Mouse (Mus musculus) urinary bladder, adult 18-20 months (tissue): ENCODE measurements at regions not wholly inside any gene's neighbourhood (a gene's known extent, or its start where the extent isn't known, plus 50 kb on each side); places are given as distances from the start of the nearest gene placed in this dataset.

ENCODE experiments used
- DNase-seq, 2 experiments: peaks; one replicate each; pipeline ENCODE4 v3.0.0; 2022; ENCODE audit warnings: low spot score in 2 of 2, mixed read lengths in 2 of 2

GRCm38 (mm10) chr5:111829891-111830290 lies 96.2 kb downstream of the Gm26897 start:
- DNase-seq, result no peak

- DNase-seq, result no peak
Observed at GRCm38 (mm10) chr5:111835737-111836667, 102.3 kb downstream of the Gm26897 start.

DNA sequence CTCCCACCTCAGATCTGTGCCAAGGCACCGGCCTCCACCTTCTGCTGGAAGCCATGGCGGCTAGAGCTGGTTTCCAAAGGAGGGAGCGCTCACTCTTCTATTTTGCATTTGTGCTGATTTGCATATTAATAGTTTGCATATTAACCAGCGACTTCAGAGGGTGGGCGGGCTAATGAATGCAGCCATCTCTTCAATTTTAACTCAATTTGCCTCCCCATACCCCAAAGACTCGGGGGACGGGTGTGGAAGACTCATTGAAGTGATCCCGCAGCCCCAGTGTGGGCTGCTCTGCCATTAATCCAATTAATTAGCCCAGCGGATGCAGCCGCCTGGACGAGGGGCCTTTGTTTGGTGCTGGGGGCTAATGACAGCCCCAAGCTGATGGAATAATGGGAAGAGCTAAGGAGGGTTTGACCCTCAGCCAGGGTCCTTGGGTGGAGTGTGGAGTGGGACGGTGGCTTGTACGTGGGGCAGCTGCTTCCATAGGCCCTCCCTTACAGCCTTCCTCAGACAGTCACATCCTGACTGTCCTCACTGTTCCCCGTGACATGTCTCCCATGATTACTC lies 103.0 kb downstream of the Gm26897 start:
- no peak for DNase-seq

DNA sequence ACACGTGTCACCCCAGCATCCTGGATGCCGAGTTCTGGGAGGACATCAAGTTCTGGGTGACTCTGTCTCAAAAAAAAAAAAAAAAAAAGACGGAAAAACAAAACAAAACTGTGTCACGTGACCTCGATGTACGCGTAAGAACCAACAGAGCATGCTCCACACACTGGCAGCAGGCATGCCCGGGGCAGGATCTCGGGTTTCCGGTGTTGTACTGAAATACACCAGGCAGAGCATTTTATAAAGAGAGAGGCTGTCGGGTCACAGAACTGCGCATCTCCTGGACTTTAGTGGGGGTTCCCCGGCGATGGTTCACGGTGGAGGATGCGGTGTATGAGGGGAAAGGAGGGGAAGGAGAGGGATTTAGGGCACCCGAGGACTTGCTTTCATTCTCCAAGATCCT lies 108.7 kb downstream of the Gm26897 start:
- DNase-seq, result no peak

DNA sequence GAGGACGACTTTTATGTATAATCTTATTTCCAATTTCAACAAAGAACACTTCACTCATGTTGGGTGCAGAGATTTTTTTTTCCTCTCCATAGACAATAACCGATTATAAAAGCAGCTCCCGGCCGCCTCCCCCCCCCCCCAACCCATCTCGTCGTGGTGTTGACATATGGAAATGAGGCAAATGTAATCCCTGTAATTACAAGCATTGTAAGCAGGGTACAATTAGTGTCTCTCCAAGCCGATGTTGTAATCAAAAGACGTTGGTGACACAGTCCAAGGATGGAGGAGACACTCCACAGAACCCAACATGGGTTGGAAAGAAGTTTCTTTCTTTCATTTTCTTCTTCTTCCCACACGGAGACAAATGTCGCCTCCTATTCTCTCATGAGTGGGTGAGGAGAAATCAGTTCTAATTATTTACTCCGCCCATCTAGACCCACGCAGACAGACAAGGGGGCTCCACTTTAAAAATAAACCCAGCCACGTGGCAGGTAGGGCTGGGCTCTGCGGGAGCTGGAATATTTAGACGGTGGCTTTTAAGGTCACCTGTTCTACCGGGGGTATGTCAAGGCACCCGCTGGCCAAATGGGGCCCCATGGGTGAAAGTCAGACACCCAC lies 110.0 kb downstream of the Gm26897 start:
- no peak for DNase-seq

DNA sequence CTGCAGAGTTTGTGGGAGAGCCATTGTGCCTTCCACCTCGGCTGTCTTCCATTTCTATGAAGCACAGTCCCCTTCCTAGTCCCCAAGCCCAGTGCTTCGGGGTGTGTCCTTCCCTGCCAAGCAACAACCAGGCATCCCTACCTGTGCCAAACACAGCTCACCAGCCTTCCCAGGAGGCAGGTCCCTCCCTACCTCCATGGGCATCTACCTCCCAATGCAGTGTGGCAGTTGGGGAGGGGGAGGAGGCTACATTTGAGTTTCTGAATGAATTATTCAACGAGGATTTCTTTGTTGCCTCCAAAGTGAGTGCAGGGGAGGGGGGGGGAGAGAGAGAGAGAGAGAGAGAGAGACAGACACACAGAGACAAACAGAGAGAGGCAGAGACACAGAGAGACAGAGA lies 110.8 kb downstream of the Gm26897 start:
- DNase-seq, result no peak

GRCm38 (mm10) chr5:111848917-111849316 lies 115.2 kb downstream of the Gm26897 start:
- DNase-seq, result no peak

GRCm38 (mm10) chr5:111852682-111853081 lies 119.0 kb downstream of the Gm26897 start:
- DNase-seq, result no peak

DNA sequence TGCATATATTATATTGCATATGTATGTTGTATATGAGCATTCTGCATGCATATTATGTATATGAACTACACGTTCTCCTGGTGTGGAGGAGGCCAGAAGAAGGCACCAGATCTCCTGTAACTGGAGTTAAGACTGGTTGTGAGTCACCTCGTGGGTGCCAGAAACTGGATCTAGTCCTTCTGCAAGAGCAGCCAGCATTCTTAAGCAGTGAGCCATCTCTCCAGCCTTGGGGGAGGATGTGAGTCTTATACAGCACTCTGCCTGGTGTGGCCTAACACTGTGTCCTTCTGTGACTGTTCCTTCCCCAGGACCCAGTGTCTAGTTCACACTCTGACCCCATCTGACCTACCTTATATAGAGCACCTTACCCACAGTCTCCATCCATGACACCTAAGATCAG lies 121.6 kb downstream of the Gm26897 start:
- DNase-seq, result no peak

DNA sequence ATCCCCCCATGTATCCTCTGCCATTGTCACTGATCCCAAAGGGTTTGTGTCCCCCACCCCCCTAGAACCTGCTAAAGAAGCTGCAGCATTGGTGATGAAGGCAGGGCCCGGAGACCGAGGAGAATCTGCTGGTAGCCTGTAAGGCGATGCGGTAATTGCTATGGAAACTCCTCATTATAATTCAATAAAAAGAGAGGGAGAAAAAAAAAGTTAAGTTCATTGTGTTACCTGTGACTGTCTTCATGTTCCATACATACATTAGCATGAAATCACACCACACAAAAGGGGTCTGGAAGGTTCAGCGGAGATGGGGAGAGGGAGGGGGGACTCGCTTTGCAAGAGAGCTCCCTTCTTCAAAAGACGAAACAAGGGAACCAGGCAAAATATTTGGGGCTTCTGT lies 123.5 kb downstream of the Gm26897 start:
- no peak for DNase-seq

GRCm38 (mm10) chr5:111860436-111860835 lies 126.7 kb downstream of the Gm26897 start:
- DNase-seq, result no peak

DNA sequence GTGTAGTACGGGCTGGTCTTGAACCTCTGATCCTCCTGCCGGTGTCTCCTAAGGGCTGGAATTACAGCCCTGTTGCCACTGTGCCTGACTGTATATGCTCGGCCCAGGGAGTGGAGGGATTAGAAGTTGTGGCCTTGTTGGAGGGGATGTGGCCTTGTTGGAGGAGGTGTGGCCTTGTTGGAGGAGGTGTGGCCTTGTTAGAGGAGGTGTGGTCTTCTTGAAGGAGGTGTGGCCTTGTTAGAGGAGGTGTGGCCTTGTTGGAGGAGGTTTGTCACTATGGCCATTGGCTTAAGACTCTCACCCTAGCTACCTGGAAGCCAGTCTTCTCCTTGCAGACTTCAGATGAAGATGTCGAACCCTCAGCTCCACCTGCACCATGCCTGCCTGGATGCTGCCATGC lies 128.6 kb downstream of the Gm26897 start:
- DNase-seq, result no peak

DNA sequence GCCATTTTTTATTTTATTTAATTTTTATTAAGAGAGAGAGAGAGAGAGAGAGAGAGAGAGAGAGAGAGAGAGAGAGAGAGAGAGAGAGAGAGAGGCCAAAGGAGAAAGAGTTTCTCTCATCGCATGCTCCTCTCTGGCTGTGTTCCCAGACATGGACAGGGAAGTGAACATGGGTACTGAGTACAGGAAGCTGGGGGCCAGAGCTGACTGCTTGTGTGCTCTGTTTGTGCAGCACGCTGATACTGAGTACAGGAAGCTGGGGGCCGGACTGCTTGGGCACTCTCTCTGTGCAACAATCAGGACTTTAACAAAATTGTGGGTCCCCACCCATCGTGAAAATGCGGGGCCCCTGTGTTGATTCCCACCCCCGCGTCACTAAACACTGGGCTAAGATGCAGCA lies 130.2 kb downstream of the Gm26897 start:
- no peak for DNase-seq

GRCm38 (mm10) chr5:111864606-111865005 lies 130.9 kb downstream of the Gm26897 start:
- no peak for DNase-seq

DNA sequence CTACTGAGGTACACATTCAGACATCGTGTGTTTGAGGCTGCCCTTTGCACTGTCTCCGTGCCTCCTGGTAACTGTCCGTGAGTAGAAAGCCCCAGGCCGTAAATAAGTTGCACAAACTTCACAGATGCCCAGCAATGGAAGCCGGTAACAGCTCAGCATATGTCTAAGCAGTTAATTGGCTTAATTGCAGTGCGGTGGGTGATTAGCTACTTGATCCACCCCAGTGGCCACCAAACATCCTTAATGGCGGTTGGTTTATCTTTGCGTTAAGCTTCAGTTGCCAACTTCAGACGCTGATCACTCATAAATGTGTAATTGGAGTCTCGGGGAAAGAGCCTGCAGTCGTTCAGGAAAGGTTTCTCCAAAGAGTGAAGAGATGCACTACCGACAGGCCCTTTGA lies 135.3 kb downstream of the Gm26897 start:
- DNase-seq, result no peak

DNA sequence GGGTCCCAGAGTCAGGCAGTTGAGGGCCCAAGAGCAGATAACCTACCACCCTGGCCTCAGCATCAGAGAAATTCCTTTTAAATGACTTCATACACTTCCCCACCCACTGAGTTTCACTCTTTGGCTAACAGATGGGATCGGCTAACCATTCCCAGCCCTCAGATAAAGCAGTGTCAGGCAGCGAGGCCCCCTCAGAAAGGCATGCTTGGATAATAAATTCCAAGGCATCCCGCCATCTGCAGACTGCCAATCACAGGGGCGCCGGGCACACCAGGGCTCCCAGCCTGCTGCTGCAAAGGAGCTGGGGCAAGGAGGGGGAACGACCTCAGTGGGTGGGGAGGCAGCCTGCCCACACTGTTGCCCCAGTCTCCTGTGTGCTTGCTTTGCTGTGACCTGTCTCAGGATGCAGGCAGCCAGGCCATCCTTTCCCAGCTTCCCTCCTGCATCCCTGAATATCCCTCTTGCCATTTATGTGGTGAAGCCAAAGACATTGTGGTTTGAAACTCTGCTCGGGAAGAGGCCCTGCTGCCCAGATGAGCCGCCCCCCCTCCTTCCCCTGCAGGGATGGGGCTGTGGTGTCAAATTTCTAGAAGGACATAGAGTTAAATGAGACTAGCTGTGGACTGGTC lies 143.6 kb downstream of the Gm26897 start:
- DNase-seq, result peak in 1 of 2 experiments; percentile 19

DNA sequence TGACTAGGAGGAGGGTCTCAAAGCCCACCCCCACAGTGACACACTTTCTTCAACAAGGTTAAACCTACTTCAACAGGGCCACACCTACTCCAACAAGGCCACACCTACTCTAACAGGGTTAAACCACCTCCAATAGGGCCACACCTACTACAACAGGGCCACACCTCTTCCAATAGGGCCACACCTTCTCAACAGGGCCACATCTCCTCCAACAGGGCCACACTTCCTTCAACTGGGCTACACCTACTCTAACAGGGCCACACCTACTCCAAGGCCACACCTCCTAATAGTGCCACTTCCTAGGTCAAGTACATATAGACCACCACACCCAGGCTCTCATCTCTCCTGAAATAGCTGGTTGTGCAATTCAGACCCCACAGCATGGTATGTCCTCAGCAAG lies 145.3 kb downstream of the Gm26897 start:
- DNase-seq, result no peak

- no peak for DNase-seq
Observed at GRCm38 (mm10) chr5:111880268-111880667, 146.5 kb downstream of the Gm26897 start.

DNA sequence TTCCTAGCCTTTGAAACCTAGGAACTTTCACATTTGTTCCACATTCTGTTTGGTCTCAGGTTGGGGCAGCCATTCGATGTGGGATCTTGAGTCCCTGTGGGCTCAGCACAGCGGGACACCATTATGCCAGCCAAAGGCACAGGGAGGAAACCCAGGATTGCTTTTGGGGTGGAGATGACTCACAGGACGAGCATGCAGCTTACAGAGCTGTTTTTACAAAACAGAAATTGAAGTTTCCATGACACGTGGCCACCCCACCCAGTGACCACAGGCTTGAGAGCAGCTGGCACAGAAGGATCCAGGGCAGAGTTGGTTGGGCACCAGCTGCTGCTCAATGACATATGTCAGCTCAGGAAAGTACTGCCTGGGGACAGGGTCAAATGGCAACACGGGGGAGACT lies 147.8 kb downstream of the Gm26897 start:
- DNase-seq, result peak in 1 of 2 experiments; percentile 63

- no peak for DNase-seq
Observed at GRCm38 (mm10) chr5:111887281-111887680, 153.6 kb downstream of the Gm26897 start.

DNA sequence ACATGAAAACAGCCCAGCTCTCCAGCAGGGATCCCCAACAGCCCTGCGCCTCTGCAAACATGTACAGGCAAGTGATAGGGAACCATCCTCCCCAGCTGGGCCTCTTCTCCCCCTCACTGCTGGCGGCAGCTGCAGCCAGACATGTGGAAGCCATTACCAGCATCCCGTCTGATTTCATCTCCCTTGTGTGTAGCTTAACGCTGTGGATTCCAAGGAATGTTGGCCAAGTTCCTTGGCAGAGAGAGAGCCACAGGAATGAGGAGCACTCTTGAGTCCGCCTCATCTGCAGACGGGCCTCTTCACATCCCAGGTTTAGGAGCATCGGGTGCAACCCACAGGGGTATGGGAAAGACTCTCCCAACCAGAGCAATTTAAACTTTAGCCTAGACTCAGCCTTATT lies 157.1 kb downstream of the Gm26897 start:
- DNase-seq, result peak in 1 of 2 experiments; percentile 80

GRCm38 (mm10) chr5:111891261-111891693 lies 157.6 kb downstream of the Gm26897 start:
- DNase-seq, result peak in 1 of 2 experiments; percentile 40
